Mouse (Mus musculus) lung, adult 2 months (tissue): ENCODE measurements around the gene Mx1.

Experiments used
- CTCF ChIP-seq: fragments of 200-500 bp; IDR thresholded peaks from 2 replicates; pipeline ENCODE4 v1.5.1; 2011; ENCODE audit warnings: mild to moderate bottlenecking, low read length, control low read depth; ENCODE audit not compliant: insufficient read depth
- POLR2A ChIP-seq: fragments of 200-500 bp; IDR thresholded peaks from 2 replicates; pipeline ENCODE4 v1.6.1; 2011; ENCODE audit warnings: low read depth, mild to moderate bottlenecking, control low read depth, low read length, borderline replicate concordance; ENCODE audit errors: extremely low read depth

- TF ChIP-seq POLR2A (no peak), CTCF (no peak)
Observed at GRCm38 (mm10) chr16:97511495-97511894, 48.8 kb upstream of the Mx1 start.
